Mouse (Mus musculus): ENCODE results near the gene Rps28. TPM values are rescaled to one million over a fixed set of nuclear protein-coding genes. Genes with fewer than 3 reads are reported as not detected.

Rps28 gene
- polyA plus RNA-seq (2012; ENCODE audit: low replicate concordance) = 128 and 1,150 TPM in 2 replicates

DNA sequence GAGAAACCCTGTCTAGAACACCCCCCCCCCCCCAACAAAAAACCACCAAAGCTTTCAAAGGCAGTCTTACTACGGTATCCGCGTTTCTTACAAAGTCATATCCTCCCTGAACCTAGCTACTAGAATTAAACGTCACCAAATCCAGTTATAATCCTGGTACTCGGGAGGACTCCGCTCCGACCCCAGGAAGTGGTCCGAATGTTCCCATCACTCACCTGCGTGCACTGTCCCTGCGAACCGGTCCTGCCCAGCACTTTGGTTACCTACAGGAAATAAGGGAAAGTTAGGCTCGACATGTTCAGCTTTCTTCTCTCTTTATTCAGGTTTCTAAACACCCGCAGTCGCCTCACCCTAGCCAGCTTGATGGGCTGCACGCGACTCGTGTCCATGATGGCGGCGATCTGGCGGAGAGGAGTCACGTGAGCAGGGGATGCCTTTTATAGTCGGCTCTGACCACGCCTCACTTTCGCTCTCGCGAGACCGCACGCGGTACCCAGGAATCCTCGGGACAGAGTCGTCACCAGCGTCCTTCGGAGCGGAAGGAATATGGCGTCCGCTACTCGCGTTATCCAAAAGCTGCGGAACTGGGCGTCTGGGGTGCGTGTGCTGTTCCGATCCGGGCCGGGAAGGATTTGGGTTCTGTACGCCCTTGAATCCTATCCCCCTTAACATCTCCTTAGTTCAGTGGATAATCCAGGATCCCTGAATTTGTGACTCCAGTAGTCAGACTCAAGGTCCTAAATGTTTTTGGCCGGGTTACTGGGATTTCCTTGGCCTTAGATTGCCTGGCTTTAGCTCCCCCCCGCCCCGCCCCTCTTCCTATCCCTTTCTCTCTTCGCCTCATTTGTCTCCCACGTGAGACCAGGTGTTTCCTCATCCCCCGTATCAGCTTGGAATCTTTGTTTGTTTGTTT lies at the start of gene Rps28, which contains the start of gene Ndufa7:
Gene Rps28 (minus strand): TSS at position 479 of the 913 bp plus-strand sequence.
Gene Ndufa7 (plus strand): TSS at position 489 of the 913 bp plus-strand sequence.

DNA sequence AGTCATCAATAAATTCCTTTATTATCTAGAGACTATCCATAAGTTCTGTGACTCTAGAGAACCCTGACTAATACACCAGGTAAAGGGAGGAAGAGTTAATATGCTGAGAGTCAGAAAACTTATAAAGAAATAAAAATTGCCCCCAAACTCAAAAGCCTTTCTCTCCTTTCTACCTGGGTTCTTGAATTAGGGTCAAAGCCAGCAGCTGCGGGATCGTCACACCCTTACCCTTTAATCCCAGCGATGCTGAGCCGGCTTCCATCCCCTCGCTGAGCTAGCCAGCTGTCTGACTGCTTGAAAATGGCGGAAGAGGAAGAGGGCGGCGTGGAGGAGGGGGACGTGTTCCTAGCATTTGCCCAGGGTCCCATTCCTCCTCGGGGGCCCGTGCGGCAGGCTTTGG lies 49.2 kb upstream of the Rps28 start, which contains the start of gene Gm7029:
Gene Gm7029 (plus strand): TSS at position 301 of the 400 bp plus-strand sequence.

DNA sequence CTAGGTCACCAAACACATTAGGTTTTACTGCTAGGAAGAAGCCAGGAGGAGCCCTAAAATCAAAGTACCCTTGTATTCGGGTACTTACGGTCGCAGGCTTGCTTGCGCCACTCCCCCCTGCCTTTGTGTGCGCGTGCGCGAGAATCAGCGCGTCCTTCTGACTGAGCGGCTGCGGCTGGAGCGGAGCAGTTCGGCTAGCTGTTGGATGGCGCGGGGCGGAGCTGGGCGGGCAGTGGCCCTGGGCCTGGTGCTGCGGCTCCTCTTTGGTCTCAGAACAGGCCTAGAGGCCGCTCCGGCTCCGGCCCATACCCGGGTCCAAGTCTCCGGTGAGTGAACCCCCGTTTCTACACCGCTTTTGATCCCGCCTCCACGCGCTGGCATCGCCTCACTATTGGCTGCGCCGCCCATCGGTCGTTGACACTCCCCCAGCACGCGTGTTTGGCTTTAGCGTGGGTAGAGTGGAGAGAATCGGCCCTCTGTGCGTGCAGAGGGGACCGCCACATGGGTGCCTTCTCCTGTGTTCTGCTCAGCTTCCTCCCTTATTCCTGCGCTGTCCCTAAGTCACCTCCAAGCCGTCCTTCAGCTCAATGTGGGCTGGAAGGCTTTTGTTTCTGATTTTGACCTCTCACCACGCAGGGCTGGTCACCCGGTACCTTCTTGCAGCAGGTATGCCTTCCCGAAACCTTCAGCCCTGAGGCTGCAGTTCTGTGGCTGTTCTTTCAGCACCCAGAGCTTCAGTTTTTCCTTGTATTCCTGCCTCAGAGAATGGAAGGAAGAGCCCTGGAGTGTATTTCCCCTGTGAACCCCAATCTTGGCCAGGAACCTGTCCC lies 18.8 kb upstream of the Rps28 start, which contains the start of gene Cd320:
Gene Cd320 (plus strand): TSS at position 126 of the 830 bp plus-strand sequence.

DNA sequence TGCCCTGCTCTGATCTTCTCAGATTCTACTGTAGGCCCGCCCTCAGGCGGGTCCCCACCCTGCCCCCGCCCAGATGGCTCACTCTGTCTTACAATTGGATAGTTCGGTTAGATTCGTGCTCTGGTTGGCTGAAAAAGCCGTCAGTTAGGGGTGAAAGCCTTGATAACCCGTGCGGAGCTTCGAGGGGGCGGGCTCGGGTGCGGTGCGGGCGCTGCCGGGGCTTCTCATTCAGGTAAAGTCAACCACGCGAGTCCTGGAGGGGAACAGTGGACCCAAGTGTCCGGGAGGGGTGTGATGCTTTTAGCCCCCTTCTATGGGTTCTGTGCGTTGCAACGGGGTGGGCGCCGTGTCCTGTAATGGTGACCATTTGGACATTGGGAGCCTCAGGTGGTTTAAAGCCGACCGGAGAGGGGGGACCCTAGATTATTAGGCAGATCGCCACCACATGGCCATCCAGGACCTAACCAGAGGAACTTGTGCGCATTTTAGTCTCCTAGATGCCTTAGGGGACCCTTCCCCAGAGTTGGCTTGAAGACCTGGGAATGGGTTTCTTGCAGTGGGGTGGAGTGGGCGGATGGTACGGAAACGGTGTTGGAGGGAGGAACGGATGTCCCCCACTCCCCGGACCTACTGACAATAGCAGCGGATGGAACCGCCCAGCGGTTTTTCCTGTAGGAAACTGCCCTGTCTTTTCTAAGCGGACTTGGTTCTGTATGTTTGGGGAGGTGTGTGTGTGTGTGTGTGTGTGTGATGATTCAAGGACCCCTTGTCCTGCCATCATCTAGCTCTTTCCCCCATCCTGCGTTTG lies 13.8 kb downstream of the Rps28 start, which contains the start of gene Kank3:
Gene Kank3 (plus strand): TSS at position 186 of the 808 bp plus-strand sequence.

DNA sequence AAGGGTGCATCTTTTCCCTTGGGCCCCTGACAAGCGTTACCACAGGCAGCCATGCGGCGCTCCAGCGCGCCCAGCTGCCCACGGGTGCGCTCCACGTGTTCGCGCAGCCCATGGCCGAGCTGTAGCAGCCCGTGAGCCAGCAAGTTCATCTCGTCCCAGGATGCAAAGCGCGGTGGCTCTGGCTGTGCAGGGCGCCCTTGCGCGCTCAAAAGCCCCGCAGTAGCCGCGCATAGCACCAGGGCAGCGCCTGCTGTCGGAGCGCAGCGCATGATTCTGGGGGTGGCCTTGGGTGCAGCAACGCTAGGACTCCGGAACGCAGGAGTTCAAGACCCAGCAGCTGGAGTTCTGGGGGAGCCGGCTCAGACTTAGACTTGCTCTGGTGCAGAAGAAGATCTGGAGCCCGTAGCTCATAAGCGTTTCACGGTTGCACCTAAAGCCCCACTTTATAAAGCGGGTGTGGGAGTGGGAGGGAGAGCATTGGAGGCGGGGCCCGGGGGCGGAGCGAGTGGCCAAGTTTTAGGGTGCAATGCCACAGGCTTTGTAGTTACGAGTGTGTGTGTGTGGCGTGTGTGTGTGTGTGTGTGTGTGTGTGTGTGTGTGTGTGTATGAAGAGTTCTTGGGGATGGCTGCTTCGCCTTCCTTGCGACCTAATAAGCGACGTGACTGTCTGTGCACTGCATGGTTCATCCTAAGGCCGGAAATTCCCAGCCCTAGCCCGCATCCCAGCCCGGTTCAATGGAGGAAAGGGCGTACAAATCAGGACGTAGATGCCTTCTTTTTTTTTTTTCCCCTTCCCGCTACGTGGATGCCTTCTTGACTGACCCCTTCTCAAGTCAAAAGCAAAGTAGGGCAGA lies 43.0 kb downstream of the Rps28 start, which contains the start of gene Angptl4:
Gene Angptl4 (minus strand): TSS at position 707 of the 854 bp plus-strand sequence.

Other genes starting within 250 kb of the Rps28 start
- 89.6 and 130 TPM in 2 replicates for gene Zfp414, start 195.5 kb downstream of the Rps28 start, polyA plus RNA-seq (2012; ENCODE audit: low replicate concordance)
- gene Pram1, start 186.5 kb downstream of the Rps28 start, polyA plus RNA-seq (2012; ENCODE audit: low replicate concordance) = 0.98 TPM in 1 of 2 replicates, not detected in the other
- gene Hnrnpm, start 137.7 kb downstream of the Rps28 start, polyA plus RNA-seq (2012; ENCODE audit: low replicate concordance) = 235 and 638 TPM in 2 replicates
- 32.8 and 113 TPM in 2 replicates for gene March2, start 105.9 kb downstream of the Rps28 start, polyA plus RNA-seq (2012; ENCODE audit: low replicate concordance)
- 96.5 and 233 TPM in 2 replicates for gene Rab11b, start 64.0 kb downstream of the Rps28 start, polyA plus RNA-seq (2012; ENCODE audit: low replicate concordance)
- gene Angptl4, start 42.7 kb downstream of the Rps28 start, polyA plus RNA-seq (2012; ENCODE audit: low replicate concordance) = 3.9 and 15.1 TPM in 2 replicates
- 2.1 and 3.0 TPM in 2 replicates for gene Kank3, start 14.0 kb downstream of the Rps28 start, polyA plus RNA-seq (2012; ENCODE audit: low replicate concordance)
- gene Ndufa7, start within 50 bp of the Rps28 start, polyA plus RNA-seq (2012; ENCODE audit: low replicate concordance) = 623 and 660 TPM in 2 replicates
- gene Cd320, start 18.5 kb upstream of the Rps28 start, polyA plus RNA-seq (2012; ENCODE audit: low replicate concordance) = 29.9 and 33.2 TPM in 2 replicates
- gene Gm7029, start 49.3 kb upstream of the Rps28 start, polyA plus RNA-seq (2012; ENCODE audit: low replicate concordance) = not detected in 2 replicates
- gene Kifc1, start 66.1 kb upstream of the Rps28 start, polyA plus RNA-seq (2012; ENCODE audit: low replicate concordance) = 74.4 and 87.4 TPM in 2 replicates
- not detected in 2 replicates for gene Platr17, start 80.6 kb upstream of the Rps28 start, polyA plus RNA-seq (2012; ENCODE audit: low replicate concordance)
- gene Daxx, start 84.9 kb upstream of the Rps28 start, polyA plus RNA-seq (2012; ENCODE audit: low replicate concordance) = 28.6 and 32.1 TPM in 2 replicates
- 473 and 728 TPM in 2 replicates for gene Tapbp, start 91.3 kb upstream of the Rps28 start, polyA plus RNA-seq (2012; ENCODE audit: low replicate concordance)
- gene Zbtb22, start 91.3 kb upstream of the Rps28 start, polyA plus RNA-seq (2012; ENCODE audit: low replicate concordance) = 60.2 and 119 TPM in 2 replicates
- 141 and 230 TPM in 2 replicates for gene Rgl2, start 105.0 kb upstream of the Rps28 start, polyA plus RNA-seq (2012; ENCODE audit: low replicate concordance)
- 74.5 and 89.8 TPM in 2 replicates for gene Pfdn6, start 115.8 kb upstream of the Rps28 start, polyA plus RNA-seq (2012; ENCODE audit: low replicate concordance)
- gene Wdr46, start 116.1 kb upstream of the Rps28 start, polyA plus RNA-seq (2012; ENCODE audit: low replicate concordance) = 94.9 and 266 TPM in 2 replicates
- 16.7 and 18.6 TPM in 2 replicates for gene B3galt4, start 126.9 kb upstream of the Rps28 start, polyA plus RNA-seq (2012; ENCODE audit: low replicate concordance)
- gene Vps52, start 131.2 kb upstream of the Rps28 start, polyA plus RNA-seq (2012; ENCODE audit: low replicate concordance) = 51.6 and 65.2 TPM in 2 replicates
- 29.1 and 64.5 TPM in 2 replicates for gene Rps18, start 131.4 kb upstream of the Rps28 start, polyA plus RNA-seq (2012; ENCODE audit: low replicate concordance)
- gene H2-K1, start 175.8 kb upstream of the Rps28 start, polyA plus RNA-seq (2012; ENCODE audit: low replicate concordance) = 253 and 752 TPM in 2 replicates
- gene Ring1, start 200.1 kb upstream of the Rps28 start, polyA plus RNA-seq (2012; ENCODE audit: low replicate concordance) = 42.1 and 63.7 TPM in 2 replicates
- 50.7 and 105 TPM in 2 replicates for gene H2-Ke6, start 203.5 kb upstream of the Rps28 start, polyA plus RNA-seq (2012; ENCODE audit: low replicate concordance)
- gene Slc39a7, start 207.1 kb upstream of the Rps28 start, polyA plus RNA-seq (2012; ENCODE audit: low replicate concordance) = 36.5 and 105 TPM in 2 replicates
- 269 and 299 TPM in 2 replicates for gene Rxrb, start 207.2 kb upstream of the Rps28 start, polyA plus RNA-seq (2012; ENCODE audit: low replicate concordance)
- 8.5 and 40.3 TPM in 2 replicates for gene Col11a2, start 214.9 kb upstream of the Rps28 start, polyA plus RNA-seq (2012; ENCODE audit: low replicate concordance)

All from leukemia stem cell, adult 10-12 weeks (primary cell).